Mouse (Mus musculus): ENCODE measurements around the gene Cacnb3.

- TF ChIP-seq CTCF (IDR thresholded peaks at IDR 0.05; ENCODE audit: low read depth, low read length) (no peak), POLR2A (IDR thresholded peaks at IDR 0.05; ENCODE audit: extremely low read depth, insufficient read depth, low read length) (no peak)
Observed at GRCm38 (mm10) chr15:98673732-98674131, 43.1 kb downstream of the Cacnb3 start.

Data from liver, adult 2 months (tissue).